Mouse (Mus musculus): ENCODE measurements around the gene Gnat2. TPM values are rescaled to one million over a fixed set of nuclear protein-coding genes. Genes with fewer than 3 reads are reported as not detected.

The Gnat2 gene
- polyA plus RNA-seq, 1 experiment: 0.90 TPM

DNA sequence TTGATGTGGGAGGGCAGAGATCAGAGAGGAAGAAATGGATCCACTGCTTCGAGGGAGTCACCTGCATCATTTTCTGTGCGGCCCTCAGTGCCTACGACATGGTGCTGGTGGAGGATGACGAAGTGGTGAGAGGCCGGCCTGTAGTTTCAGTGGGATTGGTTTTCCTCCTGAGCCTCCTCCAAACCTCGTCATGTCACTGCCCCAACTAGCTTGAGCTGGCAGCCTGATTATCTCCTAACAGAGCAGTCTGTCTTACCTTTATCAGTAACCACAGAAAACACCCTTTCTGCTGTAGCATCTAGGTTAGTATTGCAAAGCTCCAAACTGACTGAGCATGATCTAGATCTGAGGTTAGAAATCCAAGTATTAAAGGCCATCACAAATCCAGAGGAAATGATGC lies 5.7 kb downstream of the Gnat2 start:
- Histone ChIP-seq H3K79me2 (ENCODE audit: control insufficient read depth, insufficient read depth) (no peaks in the 10 kb centered on the region), H3K4me2 (ENCODE audit: low read depth) (no peak overlapping the region), H3K36me3 (ENCODE audit: control insufficient read depth, insufficient read depth) (no peaks in the 10 kb centered on the region), H3K27me3 (ENCODE audit: control insufficient read depth, insufficient read depth, insufficient read length) (no peaks in the 10 kb centered on the region), H3K4me3 (no peak overlapping the region), H3ac (ENCODE audit: control insufficient read depth, insufficient read length) (no peak overlapping the region)
- TF ChIP-seq TCF3 (IDR thresholded peaks at IDR 0.05; ENCODE audit: insufficient read length, low read depth): no peak
- no peak for TF ChIP-seq USF1 (IDR thresholded peaks at IDR 0.05; ENCODE audit: low read depth)
- TF ChIP-seq MYOD1 (IDR thresholded peaks at IDR 0.05; ENCODE audit: control insufficient read depth in 1 of 3, insufficient read length in 2 of 3, low read depth in 2 of 3): no peak
- no peak for TF ChIP-seq MYOG (IDR thresholded peaks at IDR 0.05; ENCODE audit: control insufficient read depth in 1 of 3, insufficient read depth in 1 of 3, insufficient read length in 2 of 3, low read depth in 2 of 3)
- TF ChIP-seq MAX (IDR thresholded peaks at IDR 0.05; ENCODE audit: low read depth): no peak

DNA sequence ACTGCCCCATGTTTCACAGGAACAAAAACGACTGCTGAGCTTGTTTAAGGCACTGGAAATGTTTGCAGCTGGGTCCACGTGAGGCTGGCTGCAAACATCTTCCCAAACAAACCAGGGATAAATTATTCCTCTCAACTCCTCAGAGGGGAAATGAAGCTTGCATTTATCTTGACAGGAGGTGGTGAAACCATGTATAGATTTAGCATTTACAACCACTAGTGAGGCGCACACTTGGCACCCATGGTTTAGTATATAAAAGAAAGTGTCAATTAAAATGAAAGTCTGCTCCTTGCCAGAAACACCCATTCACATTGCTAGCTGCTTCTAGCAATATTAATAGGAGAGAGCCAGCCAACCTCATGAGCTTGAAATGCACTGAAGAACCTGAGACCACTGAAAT lies 9.0 kb downstream of the Gnat2 start:
- Histone ChIP-seq H3K79me2 (ENCODE audit: control insufficient read depth, insufficient read depth) (no peaks in the 10 kb centered on the region), H3ac (ENCODE audit: control insufficient read depth, insufficient read length) (no peak overlapping the region), H3K27me3 (ENCODE audit: control insufficient read depth, insufficient read depth, insufficient read length) (no peaks in the 10 kb centered on the region), H3K4me3 (no peak overlapping the region), H3K4me2 (ENCODE audit: low read depth) (no peak overlapping the region), H3K36me3 (ENCODE audit: control insufficient read depth, insufficient read depth) (peaks cover 11% of the 10 kb centered on the region)
- no peak for TF ChIP-seq MYOD1 (IDR thresholded peaks at IDR 0.05; ENCODE audit: control insufficient read depth in 1 of 3, insufficient read length in 2 of 3, low read depth in 2 of 3)
- TF ChIP-seq CEBPB (IDR thresholded peaks at IDR 0.05; ENCODE audit: insufficient read depth, poor library complexity, severe bottlenecking): no peak
- TF ChIP-seq MAX (IDR thresholded peaks at IDR 0.05; ENCODE audit: low read depth): no peak
- no peak for TF ChIP-seq POLR2AphosphoS2 (IDR thresholded peaks at IDR 0.05; ENCODE audit: insufficient read length, low read depth)
- TF ChIP-seq TCF3 (IDR thresholded peaks at IDR 0.05; ENCODE audit: insufficient read length, low read depth): no peak
- no peak for TF ChIP-seq E2F4 (IDR thresholded peaks at IDR 0.05; ENCODE audit: insufficient read depth)
- TF ChIP-seq POLR2A (IDR thresholded peaks at IDR 0.05; ENCODE audit: insufficient read length, low read depth): no peak
- no peak for TF ChIP-seq TCF12 (IDR thresholded peaks at IDR 0.05; ENCODE audit: insufficient read depth, poor library complexity, severe bottlenecking)
- no peak for TF ChIP-seq USF1 (IDR thresholded peaks at IDR 0.05; ENCODE audit: low read depth)
- TF ChIP-seq MYOG (IDR thresholded peaks at IDR 0.05; ENCODE audit: control insufficient read depth in 1 of 3, insufficient read depth in 1 of 3, insufficient read length in 2 of 3, low read depth in 2 of 3): no peak
- TF ChIP-seq SRF (IDR thresholded peaks at IDR 0.05; ENCODE audit: control insufficient read depth, insufficient read length, low read depth): no peak
- TF ChIP-seq REST (IDR thresholded peaks at IDR 0.05; ENCODE audit: insufficient read depth, insufficient read length): no peak

DNA sequence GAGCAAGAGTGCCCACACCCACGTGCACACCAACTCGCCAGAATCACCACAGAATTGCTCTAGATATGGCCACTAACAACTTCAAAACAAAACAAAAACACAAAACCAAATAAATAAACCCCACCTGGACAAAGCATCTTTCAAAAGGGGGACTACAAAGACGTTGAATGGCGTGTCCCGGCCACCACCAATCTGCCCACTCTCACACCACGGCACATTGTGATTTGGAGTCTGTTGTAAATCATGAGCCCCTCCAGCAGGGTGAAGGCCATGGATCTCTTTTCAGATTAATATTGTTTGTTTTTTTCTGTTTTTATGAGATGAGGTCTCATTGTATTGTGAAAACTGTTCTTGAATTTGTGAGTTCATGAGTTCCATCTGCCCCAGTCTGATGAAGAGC lies 9.5 kb downstream of the Gnat2 start:
- no peak overlapping the region for H3K4me2 ChIP-seq (ENCODE audit: low read depth)
- no peak overlapping the region for H3K4me3 ChIP-seq
- no peaks in the 10 kb centered on the region for H3K79me2 ChIP-seq (ENCODE audit: control insufficient read depth, insufficient read depth)
- no peak for TF ChIP-seq E2F4 (IDR thresholded peaks at IDR 0.05; ENCODE audit: insufficient read depth)
- no peak for TF ChIP-seq MAX (IDR thresholded peaks at IDR 0.05; ENCODE audit: low read depth)
- TF ChIP-seq CEBPB (IDR thresholded peaks at IDR 0.05; ENCODE audit: insufficient read depth, poor library complexity, severe bottlenecking): no peak
- TF ChIP-seq USF1 (IDR thresholded peaks at IDR 0.05; ENCODE audit: low read depth): no peak
- TF ChIP-seq MYOG (IDR thresholded peaks at IDR 0.05; ENCODE audit: control insufficient read depth in 1 of 3, insufficient read depth in 1 of 3, insufficient read length in 2 of 3, low read depth in 2 of 3): no peak
- TF ChIP-seq MYOD1 (IDR thresholded peaks at IDR 0.05; ENCODE audit: control insufficient read depth in 1 of 3, insufficient read length in 2 of 3, low read depth in 2 of 3): no peak
- no peak for TF ChIP-seq TCF3 (IDR thresholded peaks at IDR 0.05; ENCODE audit: insufficient read length, low read depth)
- TF ChIP-seq TCF12 (IDR thresholded peaks at IDR 0.05; ENCODE audit: insufficient read depth, poor library complexity, severe bottlenecking): no peak
- TF ChIP-seq REST (IDR thresholded peaks at IDR 0.05; ENCODE audit: insufficient read depth, insufficient read length): no peak
- no peak for TF ChIP-seq SRF (IDR thresholded peaks at IDR 0.05; ENCODE audit: control insufficient read depth, insufficient read length, low read depth)
- no peak for TF ChIP-seq POLR2AphosphoS2 (IDR thresholded peaks at IDR 0.05; ENCODE audit: insufficient read length, low read depth)
- no peaks in the 10 kb centered on the region for H3K27me3 ChIP-seq (ENCODE audit: control insufficient read depth, insufficient read depth, insufficient read length)
- peaks cover 16% of the 10 kb centered on the region for H3K36me3 ChIP-seq (ENCODE audit: control insufficient read depth, insufficient read depth)
- H3ac ChIP-seq (ENCODE audit: control insufficient read depth, insufficient read length): no peak overlapping the region

DNA sequence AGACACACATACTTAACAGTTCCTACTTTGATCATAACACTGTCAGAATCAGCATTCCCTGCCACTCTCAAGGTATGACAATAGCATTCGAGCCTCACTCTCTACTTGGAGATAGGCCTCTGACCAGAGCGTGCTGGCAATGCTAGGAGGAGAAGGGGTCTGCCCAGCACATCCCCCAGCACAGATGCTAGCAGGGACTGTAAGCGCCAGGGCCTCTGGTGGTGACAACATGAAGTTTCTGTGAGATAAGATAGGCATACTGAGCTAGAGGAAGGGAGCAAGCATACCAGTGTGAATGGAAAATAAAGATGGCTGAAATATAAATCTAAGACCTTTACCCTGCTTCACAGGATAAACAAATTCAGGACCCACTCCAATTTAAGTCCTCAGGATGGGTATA lies 12.7 kb downstream of the Gnat2 start:
- no peak for TF ChIP-seq POLR2A (IDR thresholded peaks at IDR 0.05; ENCODE audit: insufficient read length, low read depth)
- Histone ChIP-seq H3K27me3 (ENCODE audit: control insufficient read depth, insufficient read depth, insufficient read length) (no peaks in the 10 kb centered on the region), H3ac (ENCODE audit: control insufficient read depth, insufficient read length) (no peak overlapping the region), H3K4me3 (no peak overlapping the region), H3K36me3 (ENCODE audit: control insufficient read depth, insufficient read depth) (peaks cover 43% of the 10 kb centered on the region), H3K79me2 (ENCODE audit: control insufficient read depth, insufficient read depth) (no peaks in the 10 kb centered on the region), H3K4me2 (ENCODE audit: low read depth) (no peak overlapping the region)

DNA sequence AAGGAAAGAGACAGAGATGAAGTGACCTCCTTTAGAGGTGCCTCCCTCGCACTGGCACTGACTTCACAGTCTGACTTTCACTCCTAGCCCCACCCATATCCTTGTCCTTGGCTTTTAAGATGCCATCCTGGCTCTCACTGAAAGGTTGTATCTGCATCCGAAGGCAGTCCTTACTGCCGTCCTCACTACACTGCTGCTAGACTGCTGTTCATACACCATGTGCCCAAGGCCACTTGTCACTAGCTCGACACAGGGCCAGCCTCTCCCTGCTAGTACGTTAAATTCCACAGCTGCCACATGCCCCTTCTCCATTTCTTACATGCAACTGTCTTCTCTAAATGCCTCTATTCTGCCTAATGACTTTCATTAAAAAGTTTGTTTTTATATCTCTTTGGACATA lies 18.7 kb downstream of the Gnat2 start:
- H3K27me3 ChIP-seq (ENCODE audit: control insufficient read depth, insufficient read depth, insufficient read length): no peaks in the 10 kb centered on the region
- H3K36me3 ChIP-seq (ENCODE audit: control insufficient read depth, insufficient read depth): peaks cover 73% of the 10 kb centered on the region
- H3K4me3 ChIP-seq: no peak overlapping the region
- H3ac ChIP-seq (ENCODE audit: control insufficient read depth, insufficient read length): no peak overlapping the region
- TF ChIP-seq POLR2A (IDR thresholded peaks at IDR 0.05; ENCODE audit: insufficient read length, low read depth): no peak
- TF ChIP-seq TCF12 (IDR thresholded peaks at IDR 0.05; ENCODE audit: insufficient read depth, poor library complexity, severe bottlenecking): no peak
- TF ChIP-seq CEBPB (IDR thresholded peaks at IDR 0.05; ENCODE audit: insufficient read depth, poor library complexity, severe bottlenecking): no peak
- no peak for TF ChIP-seq E2F4 (IDR thresholded peaks at IDR 0.05; ENCODE audit: insufficient read depth)
- TF ChIP-seq USF1 (IDR thresholded peaks at IDR 0.05; ENCODE audit: low read depth): no peak
- no peak for TF ChIP-seq REST (IDR thresholded peaks at IDR 0.05; ENCODE audit: insufficient read depth, insufficient read length)
- no peak for TF ChIP-seq POLR2AphosphoS2 (IDR thresholded peaks at IDR 0.05; ENCODE audit: insufficient read length, low read depth)
- no peak for TF ChIP-seq MAX (IDR thresholded peaks at IDR 0.05; ENCODE audit: low read depth)
- no peak for TF ChIP-seq MYOG (IDR thresholded peaks at IDR 0.05; ENCODE audit: control insufficient read depth in 1 of 3, insufficient read depth in 1 of 3, insufficient read length in 2 of 3, low read depth in 2 of 3)
- H3K4me2 ChIP-seq (ENCODE audit: low read depth): no peak overlapping the region
- H3K79me2 ChIP-seq (ENCODE audit: control insufficient read depth, insufficient read depth): no peaks in the 10 kb centered on the region

Measured in myocyte (in vitro differentiated cells).